Mouse (Mus musculus) lung, postnatal 0 days (tissue): Measurements from ENCODE around the gene Exosc6. TPM values are rescaled to one million over a fixed set of nuclear protein-coding genes. Genes with fewer than 3 reads are reported as not detected.
"Not testable (repeated sequence)": the region's sequence is repeated elsewhere in the genome, so short reads cannot be mapped to it uniquely, and the experiment has no call there.

ENCODE experiments used
- ATAC-seq: fragments of 200-750 bp; cut with Nextera tagmentation; 2 replicates; pipeline ENCODE4 v1.8.0; 2017; ENCODE audit warnings: moderate library complexity
- DNase-seq: peaks from one replicate; pipeline ENCODE4 v3.0.0-alpha.2; 2016; ENCODE audit warnings: low spot score
- H3K27ac ChIP-seq: fragments of 300-500 bp; sonication (generic); 2 replicates; pipeline ENCODE4 v1.5.1; 2014; ENCODE audit warnings: antibody characterized with exemption, mild to moderate bottlenecking, low read length, mixed read lengths
- H3K27me3 ChIP-seq: fragments of 300-500 bp; sonication (generic); replicated peaks from 2 replicates; pipeline ENCODE4 v1.6.1; 2014; ENCODE audit warnings: low read length, mixed read lengths; ENCODE audit not compliant: insufficient read depth
- H3K36me3 ChIP-seq: fragments of 300-500 bp; sonication (generic); 2 replicates; pipeline ENCODE4 v1.6.1; 2014; ENCODE audit warnings: low read length, mixed read lengths; ENCODE audit not compliant: insufficient read depth
- H3K4me1 ChIP-seq: fragments of 300-500 bp; sonication (generic); 2 replicates; pipeline ENCODE4 v1.6.1; 2014; ENCODE audit warnings: antibody characterized with exemption, low read depth, low read length, mixed read lengths; ENCODE audit not compliant: insufficient read depth
- H3K4me2 ChIP-seq: fragments of 300-500 bp; sonication (generic); replicated peaks from 2 replicates; pipeline ENCODE4 v1.6.1; 2014; ENCODE audit warnings: low read depth, mild to moderate bottlenecking, low read length, moderate library complexity, mixed read lengths
- H3K4me3 ChIP-seq: fragments of 300-500 bp; sonication (generic); 2 replicates; pipeline ENCODE4 v1.5.1; 2014; ENCODE audit warnings: low read depth, low read length
- H3K9ac ChIP-seq: fragments of 300-500 bp; sonication (generic); replicated peaks from 2 replicates; pipeline ENCODE4 v1.6.1; 2014; ENCODE audit warnings: low read depth, mild to moderate bottlenecking
- H3K9me3 ChIP-seq: fragments of 300-500 bp; sonication (generic); 2 replicates; pipeline ENCODE4 v1.6.1; 2016; ENCODE audit warnings: low read length, mixed read lengths
- CTCF ChIP-seq: IDR thresholded peaks from 2 replicates; pipeline ENCODE4 v1.5.1; 2016; ENCODE audit warnings: antibody characterized with exemption, mild to moderate bottlenecking
- EP300 ChIP-seq: IDR thresholded peaks from 2 replicates; pipeline ENCODE4 v1.6.1; 2016; ENCODE audit warnings: antibody characterized with exemption, mild to moderate bottlenecking, control low read depth
- WGBS: fragments of 180-500 bp; shearing (Covaris S2); extraction: QIAGEN DNeasy Blood & Tissue Kit; methylation state at CpG from one replicate; pipeline ENCODE4 v1.1.7; 2014; 5-methylcytosine and 5-hydroxymethylcytosine counted together
- polyA plus RNA-seq: library from polyadenylated mRNA; unstranded; fragments of >200 nt; fragmentation: Nextera tagmentation; extraction: Ambion mirVana; gene quantifications from 2 replicates; pipeline ENCODE4 v1.2.1, GENCODE M21; 2015

The Exosc6 gene
- polyA plus RNA-seq, 1 experiment from 2014 or later, result 5.0 TPM

- Histone ChIP-seq H3K4me1 (no peaks in the 10 kb centered on the region), H3K9me3 (no peaks in the 10 kb centered on the region), H3K4me3 (no peak overlapping the region), H3K27ac (no peak overlapping the region), H3K27me3 (no peaks in the 10 kb centered on the region), H3K9ac (no peak overlapping the region), H3K4me2 (no peak overlapping the region), H3K36me3 (no peaks in the 10 kb centered on the region)
- DNase-seq (peak; percentile 12), ATAC-seq (no peak; the same call in 1 of the 2 replicates)
- no peak for TF ChIP-seq EP300
- TF ChIP-seq CTCF, result no peak
- WGBS, result 29% methylated on average over 10 of the region's 10 CpGs
Measured at GRCm38 (mm10) chr8:111067439-111067838, 11.3 kb downstream of the Exosc6 start.

DNA sequence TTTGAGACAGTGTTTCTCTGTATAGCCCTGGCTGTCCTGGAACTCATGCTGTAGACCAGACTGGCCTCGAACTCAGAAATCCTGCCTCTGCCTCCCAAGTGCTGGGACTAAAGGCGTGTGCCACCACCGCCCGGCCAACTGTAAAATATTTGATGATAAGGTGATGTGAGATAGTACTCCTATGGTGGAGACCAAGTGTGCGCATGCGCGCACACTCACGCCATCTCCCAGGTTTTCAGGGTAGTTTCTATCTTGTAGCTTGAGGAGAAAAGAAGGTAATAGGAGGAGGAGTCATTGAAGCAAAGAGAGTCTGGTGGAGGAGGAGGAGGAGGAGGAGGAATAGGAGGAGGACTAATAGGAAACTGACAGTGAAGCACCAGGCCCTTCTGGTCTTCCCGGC is 12.5 kb downstream of the Exosc6 start:
- H3K27ac ChIP-seq, H3K4me1 ChIP-seq, DNase-seq, ATAC-seq, H3K4me3 ChIP-seq, H3K27me3 ChIP-seq, H3K9ac ChIP-seq, H3K4me2 ChIP-seq, H3K36me3 ChIP-seq, H3K9me3 ChIP-seq: not testable (repeated sequence)
- WGBS, result 86% methylated on average over 9 of the region's 9 CpGs

DNA sequence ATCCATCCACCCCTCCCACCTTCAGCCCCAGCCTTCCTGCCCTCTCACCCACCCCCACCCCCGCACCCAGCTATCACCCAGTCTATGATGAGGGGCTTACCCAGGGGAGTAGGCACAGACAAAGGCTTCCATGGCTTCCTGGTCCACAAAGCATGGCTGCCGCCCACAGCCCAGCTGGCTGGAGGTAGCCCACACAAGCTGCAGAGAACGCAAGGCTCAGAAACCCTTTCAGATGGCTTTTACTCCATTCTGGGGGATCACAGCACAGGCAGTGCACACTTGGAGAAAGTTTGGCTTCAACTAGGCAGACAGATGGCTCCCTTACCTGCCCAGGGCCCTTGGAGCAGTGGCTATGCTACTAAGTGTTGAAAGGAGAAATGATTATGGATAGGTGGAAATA is 19.8 kb downstream of the Exosc6 start:
- Histone ChIP-seq H3K36me3 (no peaks in the 10 kb centered on the region), H3K9ac (no peak overlapping the region), H3K9me3 (no peaks in the 10 kb centered on the region), H3K4me3 (no peak overlapping the region), H3K27ac (no peak overlapping the region), H3K27me3 (no peaks in the 10 kb centered on the region), H3K4me1 (no peaks in the 10 kb centered on the region), H3K4me2 (no peak overlapping the region)
- no peak for ATAC-seq
- WGBS, result 76% methylated on average over 3 of the region's 3 CpGs
- DNase-seq, result no peak
- no peak for TF ChIP-seq EP300
- TF ChIP-seq CTCF, result no peak

DNA sequence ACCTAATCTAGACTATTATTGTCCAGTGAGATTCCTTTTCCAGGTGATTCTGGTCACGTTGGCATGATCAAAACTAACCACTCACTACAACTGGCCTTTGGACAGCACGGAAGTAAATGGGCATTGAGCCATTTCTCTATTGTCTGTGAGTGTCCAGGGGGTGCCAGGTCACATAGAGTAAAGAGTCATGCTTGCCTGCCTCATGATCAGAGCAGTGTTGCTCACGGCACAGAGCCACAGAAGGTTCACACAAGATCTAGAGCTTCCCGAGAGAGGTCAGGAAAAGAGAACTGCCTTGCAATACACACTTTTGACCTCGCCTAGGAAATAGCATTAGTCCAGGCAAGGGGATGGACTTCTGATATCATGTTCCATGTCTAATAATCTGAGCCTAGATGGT is 23.3 kb downstream of the Exosc6 start:
- Histone ChIP-seq H3K27ac (no peak overlapping the region), H3K4me1 (no peaks in the 10 kb centered on the region), H3K9me3 (no peaks in the 10 kb centered on the region), H3K9ac (no peak overlapping the region), H3K36me3 (no peaks in the 10 kb centered on the region), H3K4me2 (no peak overlapping the region), H3K27me3 (no peaks in the 10 kb centered on the region), H3K4me3 (no peak overlapping the region)
- ATAC-seq, result no peak
- no peak for DNase-seq
- no peak for TF ChIP-seq CTCF
- no peak for TF ChIP-seq EP300
- WGBS, result 56% methylated on average over 5 of the region's 5 CpGs

DNA sequence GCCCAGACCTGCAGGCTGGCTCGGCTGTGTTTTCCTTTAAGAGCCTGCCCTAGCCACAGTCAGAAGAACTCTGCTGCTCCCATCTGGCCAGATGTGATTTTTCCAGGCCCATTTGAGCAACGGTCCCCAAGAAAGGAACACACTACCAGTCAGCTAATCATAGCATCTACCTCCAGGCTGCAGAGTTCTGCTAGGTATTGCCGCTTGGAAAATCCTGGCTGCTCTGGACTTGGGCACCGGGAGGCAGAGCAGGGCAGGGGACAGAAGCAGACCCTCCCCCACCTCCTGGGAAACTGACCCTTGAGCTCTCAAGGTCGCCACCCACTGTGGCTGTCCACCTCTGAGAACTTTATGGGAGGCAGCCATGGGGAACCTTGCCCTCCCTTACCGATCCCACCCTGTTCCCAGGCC is 23.7 kb downstream of the Exosc6 start:
- no peak for ATAC-seq
- Histone ChIP-seq H3K27ac (no peak overlapping the region), H3K4me1 (no peaks in the 10 kb centered on the region), H3K36me3 (no peaks in the 10 kb centered on the region), H3K9ac (no peak overlapping the region), H3K4me2 (no peak overlapping the region), H3K27me3 (no peaks in the 10 kb centered on the region), H3K9me3 (no peaks in the 10 kb centered on the region), H3K4me3 (no peak overlapping the region)
- TF ChIP-seq CTCF (peak; percentile 68), EP300 (no peak)
- 40% methylated on average over 6 of the region's 6 CpGs for WGBS
- DNase-seq, result peak; percentile 51

DNA sequence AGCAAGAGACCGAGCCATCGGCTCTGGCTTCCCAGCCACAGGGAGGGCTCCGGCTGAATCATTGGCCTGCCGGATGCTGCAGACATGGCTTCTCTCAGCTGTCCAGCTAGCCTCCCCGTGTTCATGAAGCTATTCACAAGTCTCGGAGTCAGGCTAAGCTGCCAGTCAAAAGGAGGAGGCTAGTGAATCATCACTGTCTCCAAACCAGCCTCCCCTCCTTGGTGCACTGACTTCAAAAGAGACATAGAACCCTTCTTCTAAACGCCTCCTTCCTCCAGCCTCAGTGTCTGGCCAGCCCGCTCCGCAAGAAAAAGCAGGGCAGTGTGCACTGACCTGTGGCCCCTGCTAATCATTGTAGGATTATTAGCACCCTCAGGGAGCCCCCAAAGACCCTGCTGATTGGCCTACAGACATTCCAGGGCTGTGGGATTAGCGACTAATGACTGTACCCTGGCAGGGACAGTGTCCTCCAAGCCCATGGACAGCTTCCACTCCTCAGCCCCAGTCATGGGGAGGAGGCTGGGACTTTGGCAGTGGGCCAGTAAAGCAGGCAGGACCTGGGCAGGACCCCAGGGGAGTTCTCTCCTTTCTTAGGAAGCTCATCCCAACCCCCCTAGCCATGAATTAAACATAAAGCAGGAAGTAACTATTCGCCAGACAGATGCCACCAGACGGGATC is 25.6 kb downstream of the Exosc6 start:
- no peaks in the 10 kb centered on the region for H3K9me3 ChIP-seq
- no peaks in the 10 kb centered on the region for H3K27me3 ChIP-seq
- no peak for TF ChIP-seq EP300
- no peak for TF ChIP-seq CTCF
- WGBS, result 56% methylated on average over 12 of the region's 12 CpGs
- H3K4me3 ChIP-seq, result no peak overlapping the region
- DNase-seq (no peak), ATAC-seq (no peak)
- no peaks in the 10 kb centered on the region for H3K36me3 ChIP-seq
- H3K27ac ChIP-seq, result no peak overlapping the region
- H3K9ac ChIP-seq, result no peak overlapping the region
- H3K4me2 ChIP-seq, result no peak overlapping the region
- H3K4me1 ChIP-seq, result no peaks in the 10 kb centered on the region

DNA sequence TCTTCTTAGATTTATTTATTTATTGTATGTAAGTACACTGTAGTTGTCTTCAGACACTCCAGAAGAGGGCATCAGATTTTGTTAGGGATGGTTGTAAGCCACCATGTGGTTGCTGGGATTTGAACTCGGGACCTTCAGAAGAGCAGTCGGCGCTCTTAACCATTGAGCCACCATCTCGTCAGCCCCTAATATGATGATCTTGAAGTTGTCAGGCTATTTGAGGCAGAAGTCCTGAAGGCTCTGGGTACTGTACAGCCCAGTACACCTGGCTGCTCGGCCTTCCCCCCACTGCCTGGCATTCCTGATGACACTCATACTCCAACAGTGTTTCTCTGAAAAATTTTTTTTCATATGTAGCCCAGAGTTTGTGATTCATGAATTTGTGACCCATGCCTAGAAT is 27.8 kb downstream of the Exosc6 start:
- H3K4me2 ChIP-seq, H3K9me3 ChIP-seq, H3K4me3 ChIP-seq, DNase-seq, H3K4me1 ChIP-seq, ATAC-seq, H3K36me3 ChIP-seq, H3K27ac ChIP-seq, H3K27me3 ChIP-seq, H3K9ac ChIP-seq: not testable (repeated sequence)
- 85% methylated on average over 5 of the region's 5 CpGs for WGBS
